Comparison of ENCODE assay signal across 14 mouse cellular contexts in genomic region chr1:57358546-57358945, GRCm38 (mm10).
"Had no signal": no experiment of that assay in that cellular context is flagged by ENCODE, and none has a peak within 500 bp of the region (broad histone marks: within the 10 kb centered on the region; RNA-seq: fewer than 3 reads in every experiment).

No protein-coding gene starts in this region.

- H3K27me3 ChIP-seq: neural tube, embryonic 13.5 days had no signal

- H3K9me3 ChIP-seq: neural tube, embryonic 13.5 days had no signal

- H3K27ac ChIP-seq: layer of hippocampus, adult 2 months; liver, embryonic 14.5 days; neural tube, embryonic 13.5 days; stomach, postnatal 0 days had no signal

- H3K4me2 ChIP-seq: neural tube, embryonic 13.5 days had no signal

- H3K4me1 ChIP-seq: neural tube, embryonic 13.5 days had no signal

- ATAC-seq: lung, postnatal 0 days had no signal

- H3K9ac ChIP-seq: liver, embryonic 14.5 days; neural tube, embryonic 13.5 days had no signal

- DNase-seq: kidney, adult 18-20 months; kidney, postnatal 10 days; kidney, postnatal 4 days; lung, adult 18-20 months; lung, postnatal 36 days; right cerebral cortex, adult 18-20 months; right cerebral cortex, postnatal 25 days; thymus, adult 18-20 months; thymus, postnatal 14 days had no signal

- H3K36me3 ChIP-seq: neural tube, embryonic 13.5 days had no signal

- H3K4me3 ChIP-seq: layer of hippocampus, adult 2 months; neural tube, embryonic 13.5 days had no signal
